Mouse (Mus musculus): ENCODE data around the gene Xbp1. TPM values are rescaled to one million over a fixed set of nuclear protein-coding genes. Genes with fewer than 3 reads are reported as not detected.

Gene Xbp1
- polyA plus RNA-seq, 1 experiment, result 60.8 TPM

- DNase-seq (ENCODE audit: low read depth), result no peak
- TF ChIP-seq CTCF (IDR thresholded peaks at IDR 0.05; ENCODE audit: borderline replicate concordance, extremely low read depth, insufficient read depth, insufficient read length), result no peak
- TF ChIP-seq POLR2A (IDR thresholded peaks at IDR 0.05; ENCODE audit: borderline replicate concordance, extremely low read depth, insufficient read depth, insufficient read length, poor library complexity, severe bottlenecking), result no peak
Observed at GRCm38 (mm10) chr11:5493869-5494268, 26.6 kb upstream of the Xbp1 start.

GRCm38 (mm10) chr11:5495286-5495832, 25.1 kb upstream of the Xbp1 start:
- no peak for DNase-seq (ENCODE audit: low read depth)
- TF ChIP-seq POLR2A (IDR thresholded peaks at IDR 0.05; ENCODE audit: borderline replicate concordance, extremely low read depth, insufficient read depth, insufficient read length, poor library complexity, severe bottlenecking), result no peak
- TF ChIP-seq CTCF (IDR thresholded peaks at IDR 0.05; ENCODE audit: borderline replicate concordance, extremely low read depth, insufficient read depth, insufficient read length), result no peak

GRCm38 (mm10) chr11:5495906-5496305, 24.6 kb upstream of the Xbp1 start:
- DNase-seq (ENCODE audit: low read depth), result no peak
- TF ChIP-seq POLR2A (IDR thresholded peaks at IDR 0.05; ENCODE audit: borderline replicate concordance, extremely low read depth, insufficient read depth, insufficient read length, poor library complexity, severe bottlenecking), result no peak
- no peak for TF ChIP-seq CTCF (IDR thresholded peaks at IDR 0.05; ENCODE audit: borderline replicate concordance, extremely low read depth, insufficient read depth, insufficient read length)

GRCm38 (mm10) chr11:5496559-5497248, 23.8 kb upstream of the Xbp1 start:
- DNase-seq (ENCODE audit: low read depth), result no peak
- TF ChIP-seq POLR2A (IDR thresholded peaks at IDR 0.05; ENCODE audit: borderline replicate concordance, extremely low read depth, insufficient read depth, insufficient read length, poor library complexity, severe bottlenecking) (no peak), CTCF (IDR thresholded peaks at IDR 0.05; ENCODE audit: borderline replicate concordance, extremely low read depth, insufficient read depth, insufficient read length) (peak; percentile 27; the same call in 1 of the 2 replicates)

GRCm38 (mm10) chr11:5498422-5498821, 22.0 kb upstream of the Xbp1 start:
- TF ChIP-seq CTCF (IDR thresholded peaks at IDR 0.05; ENCODE audit: borderline replicate concordance, extremely low read depth, insufficient read depth, insufficient read length) (no peak), POLR2A (IDR thresholded peaks at IDR 0.05; ENCODE audit: borderline replicate concordance, extremely low read depth, insufficient read depth, insufficient read length, poor library complexity, severe bottlenecking) (no peak)
- DNase-seq (ENCODE audit: low read depth), result no peak

- DNase-seq (ENCODE audit: low read depth), result no peak
- no peak for TF ChIP-seq CTCF (IDR thresholded peaks at IDR 0.05; ENCODE audit: borderline replicate concordance, extremely low read depth, insufficient read depth, insufficient read length)
- no peak for TF ChIP-seq POLR2A (IDR thresholded peaks at IDR 0.05; ENCODE audit: borderline replicate concordance, extremely low read depth, insufficient read depth, insufficient read length, poor library complexity, severe bottlenecking)
Observed at GRCm38 (mm10) chr11:5498931-5499661, 21.4 kb upstream of the Xbp1 start.

GRCm38 (mm10) chr11:5499961-5500644, 20.4 kb upstream of the Xbp1 start:
- DNase-seq (ENCODE audit: low read depth), result no peak

GRCm38 (mm10) chr11:5500903-5501741, 19.3 kb upstream of the Xbp1 start:
- TF ChIP-seq POLR2A (IDR thresholded peaks at IDR 0.05; ENCODE audit: borderline replicate concordance, extremely low read depth, insufficient read depth, insufficient read length, poor library complexity, severe bottlenecking) (no peak), CTCF (IDR thresholded peaks at IDR 0.05; ENCODE audit: borderline replicate concordance, extremely low read depth, insufficient read depth, insufficient read length) (no peak)
- no peak for DNase-seq (ENCODE audit: low read depth)

More at GRCm38 (mm10) chr11:5499961-5500644, 20.4 kb upstream of the Xbp1 start:
- TF ChIP-seq POLR2A (IDR thresholded peaks at IDR 0.05; ENCODE audit: borderline replicate concordance, extremely low read depth, insufficient read depth, insufficient read length, poor library complexity, severe bottlenecking), result no peak
- no peak for TF ChIP-seq CTCF (IDR thresholded peaks at IDR 0.05; ENCODE audit: borderline replicate concordance, extremely low read depth, insufficient read depth, insufficient read length)

GRCm38 (mm10) chr11:5502351-5503051, 18.0 kb upstream of the Xbp1 start:
- TF ChIP-seq POLR2A (IDR thresholded peaks at IDR 0.05; ENCODE audit: borderline replicate concordance, extremely low read depth, insufficient read depth, insufficient read length, poor library complexity, severe bottlenecking), result no peak
- no peak for TF ChIP-seq CTCF (IDR thresholded peaks at IDR 0.05; ENCODE audit: borderline replicate concordance, extremely low read depth, insufficient read depth, insufficient read length)
- DNase-seq (ENCODE audit: low read depth), result no peak
